Mouse (Mus musculus): ENCODE data around the gene Igsf11. TPM values are rescaled to one million over a fixed set of nuclear protein-coding genes. Genes with fewer than 3 reads are reported as not detected.

Igsf11 gene
- polyA plus RNA-seq, 2 experiments, result 0.03 to 0.16 TPM

DNA sequence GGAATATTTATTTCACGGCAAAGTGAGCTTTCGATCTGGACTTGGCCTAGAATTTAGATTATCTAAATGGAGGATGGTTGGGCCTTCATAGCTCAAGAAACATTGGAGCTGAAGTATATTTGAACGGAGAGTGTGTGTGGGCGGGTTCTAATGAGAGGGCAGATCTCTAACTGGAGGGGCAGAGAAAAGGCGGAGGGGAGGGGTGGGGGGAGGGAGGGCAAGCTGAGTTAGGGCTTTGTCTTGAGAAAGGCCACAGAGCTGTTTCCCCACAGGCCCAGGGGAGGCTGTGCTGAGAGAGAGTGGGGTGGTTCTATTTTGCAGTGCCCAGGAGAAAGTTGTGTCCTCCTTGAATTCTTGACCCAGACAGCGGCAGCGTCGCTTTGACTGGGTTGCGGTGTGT lies 11.7 kb downstream of the Igsf11 start:
- no peak for TF ChIP-seq EP300 (IDR thresholded peaks at IDR 0.05; ENCODE audit: low read depth)
- TF ChIP-seq CTCF (IDR thresholded peaks at IDR 0.05; ENCODE audit: low read depth), result no peak
- no peak for DNase-seq (ENCODE audit: low read depth in 3 of 3, low spot score in 3 of 3)
- H3K4me2 ChIP-seq (ENCODE audit: low read depth), result no peak overlapping the region
- H3K36me3 ChIP-seq (replicated peaks; ENCODE audit: control insufficient read depth, insufficient read depth, low read depth), result no peaks in the 10 kb centered on the region
- no peak overlapping the region for H3K4me3 ChIP-seq (ENCODE audit: insufficient read depth in 1 of 2, low read depth in 2 of 2, low read length in 2 of 2)
- no peaks in the 10 kb centered on the region for H3K4me1 ChIP-seq (replicated peaks; ENCODE audit: control insufficient read depth in 2 of 2, insufficient read depth in 2 of 2, low read length in 1 of 2)
- no peak overlapping the region for H3K9ac ChIP-seq (replicated peaks)
- peaks cover 19% of the 10 kb centered on the region for H3K27me3 ChIP-seq (ENCODE audit: control insufficient read depth, insufficient read depth, low read length)
- no peaks in the 10 kb centered on the region for H3K9me3 ChIP-seq (ENCODE audit: control insufficient read depth, low read length)
- ATAC-seq (ENCODE audit: insufficient read depth), result no peak
- H3K27ac ChIP-seq, result no peak overlapping the region
- 64% methylated on average over 9 of the region's 9 CpGs for WGBS (ENCODE audit: insufficient replicate concordance)

DNA sequence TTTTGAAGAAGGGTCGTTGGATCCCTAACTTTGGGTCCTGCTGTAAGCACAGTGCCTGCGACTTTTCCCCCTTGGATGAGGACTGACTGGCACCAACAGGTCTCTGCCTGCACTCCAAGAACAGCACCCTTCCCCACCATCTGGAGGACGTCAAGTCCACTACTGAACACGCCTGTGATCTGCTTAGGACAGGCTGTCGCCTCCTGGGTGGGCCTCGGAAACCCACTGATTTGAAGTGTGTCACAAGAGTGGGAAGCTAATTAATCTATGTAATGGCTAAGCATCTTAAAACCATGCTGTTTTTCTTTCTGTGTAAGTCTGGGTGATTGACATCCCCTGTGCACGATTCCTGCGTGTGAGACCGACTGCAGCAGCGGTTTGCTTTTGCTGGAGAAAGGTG lies 13.4 kb downstream of the Igsf11 start:
- Histone ChIP-seq H3K9ac (replicated peaks) (no peak overlapping the region), H3K36me3 (replicated peaks; ENCODE audit: control insufficient read depth, insufficient read depth, low read depth) (no peaks in the 10 kb centered on the region), H3K27ac (no peak overlapping the region), H3K4me1 (replicated peaks; ENCODE audit: control insufficient read depth in 2 of 2, insufficient read depth in 2 of 2, low read length in 1 of 2) (peaks cover 0 to 2% of the 10 kb centered on the region in 2 experiments; a peak in 1 of 4 replicates), H3K9me3 (ENCODE audit: control insufficient read depth, low read length) (no peaks in the 10 kb centered on the region), H3K27me3 (ENCODE audit: control insufficient read depth, insufficient read depth, low read length) (peaks cover 19% of the 10 kb centered on the region), H3K4me3 (ENCODE audit: insufficient read depth in 1 of 2, low read depth in 2 of 2, low read length in 2 of 2) (no peak overlapping the region), H3K4me2 (ENCODE audit: low read depth) (no peak overlapping the region)
- 61% methylated on average over 10 of the region's 10 CpGs for WGBS (ENCODE audit: insufficient replicate concordance)
- TF ChIP-seq EP300 (IDR thresholded peaks at IDR 0.05; ENCODE audit: low read depth) (no peak), CTCF (IDR thresholded peaks at IDR 0.05; ENCODE audit: low read depth) (no peak)
- DNase-seq (ENCODE audit: low read depth in 3 of 3, low spot score in 3 of 3) (no peak), ATAC-seq (ENCODE audit: insufficient read depth) (no peak)

DNA sequence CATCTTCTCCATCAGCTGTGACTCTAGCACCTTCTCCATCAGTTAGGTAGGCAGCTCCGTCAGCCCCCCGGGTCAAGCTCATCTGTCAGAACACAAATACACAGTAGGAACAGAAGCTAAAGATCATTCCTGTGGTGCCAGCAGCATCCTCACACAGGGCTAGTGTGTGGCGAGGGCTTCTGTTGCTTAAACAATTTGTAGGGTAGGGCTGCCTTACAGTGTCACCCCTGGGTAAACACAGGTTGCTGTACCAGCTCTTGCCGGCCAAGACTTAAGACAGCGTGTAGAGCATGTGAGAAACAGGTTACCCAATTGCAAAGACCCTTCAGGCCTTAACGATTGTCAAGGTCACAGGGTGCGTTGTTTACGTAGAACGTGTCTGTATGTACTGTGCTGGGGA lies 15.8 kb downstream of the Igsf11 start:
- Histone ChIP-seq H3K9me3 (ENCODE audit: control insufficient read depth, low read length) (no peaks in the 10 kb centered on the region), H3K4me2 (ENCODE audit: low read depth) (no peak overlapping the region), H3K27ac (no peak overlapping the region), H3K4me3 (ENCODE audit: insufficient read depth in 1 of 2, low read depth in 2 of 2, low read length in 2 of 2) (no peak overlapping the region), H3K9ac (replicated peaks) (no peak overlapping the region), H3K4me1 (replicated peaks; ENCODE audit: control insufficient read depth in 2 of 2, insufficient read depth in 2 of 2, low read length in 1 of 2) (peaks cover 0 to 2% of the 10 kb centered on the region in 2 experiments; a peak in 1 of 4 replicates), H3K27me3 (ENCODE audit: control insufficient read depth, insufficient read depth, low read length) (peaks cover 8% of the 10 kb centered on the region), H3K36me3 (replicated peaks; ENCODE audit: control insufficient read depth, insufficient read depth, low read depth) (no peaks in the 10 kb centered on the region)
- no peak for TF ChIP-seq CTCF (IDR thresholded peaks at IDR 0.05; ENCODE audit: low read depth)
- no peak for TF ChIP-seq EP300 (IDR thresholded peaks at IDR 0.05; ENCODE audit: low read depth)
- ATAC-seq (ENCODE audit: insufficient read depth) (no peak), DNase-seq (ENCODE audit: low read depth in 3 of 3, low spot score in 3 of 3) (no peak)
- 72% methylated on average over 9 of the region's 9 CpGs for WGBS (ENCODE audit: insufficient replicate concordance)

DNA sequence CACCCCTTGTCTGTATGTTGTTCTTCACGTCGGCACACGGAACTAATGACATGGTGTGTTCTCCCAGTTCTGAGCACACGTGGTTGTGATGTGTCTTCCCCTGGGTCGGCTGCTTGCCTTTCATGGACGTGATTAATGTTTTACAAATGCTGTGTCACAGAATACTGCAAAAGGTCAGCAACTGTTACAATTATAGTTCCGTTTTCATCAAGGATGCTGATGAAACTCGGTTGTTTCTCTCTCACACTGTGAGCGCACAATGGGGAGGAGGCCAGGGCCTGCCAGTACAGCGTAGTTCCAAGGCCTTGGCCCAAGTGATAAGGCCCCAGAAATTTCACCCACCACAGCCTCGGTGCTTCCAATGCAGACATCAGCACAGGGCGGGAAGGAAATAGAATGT lies 17.0 kb downstream of the Igsf11 start:
- no peaks in the 10 kb centered on the region; the same call in 1 of the 2 replicates for H3K27me3 ChIP-seq (ENCODE audit: control insufficient read depth, insufficient read depth, low read length)
- no peak overlapping the region for H3K9ac ChIP-seq (replicated peaks)
- DNase-seq (ENCODE audit: low read depth in 3 of 3, low spot score in 3 of 3), result no peak
- TF ChIP-seq CTCF (IDR thresholded peaks at IDR 0.05; ENCODE audit: low read depth) (no peak), EP300 (IDR thresholded peaks at IDR 0.05; ENCODE audit: low read depth) (no peak)
- H3K4me1 ChIP-seq (replicated peaks; ENCODE audit: control insufficient read depth in 2 of 2, insufficient read depth in 2 of 2, low read length in 1 of 2), result peaks cover 0 to 2% of the 10 kb centered on the region in 2 experiments; a peak in 1 of 4 replicates
- ATAC-seq (ENCODE audit: insufficient read depth), result no peak
- no peak overlapping the region for H3K4me2 ChIP-seq (ENCODE audit: low read depth)
- no peaks in the 10 kb centered on the region for H3K9me3 ChIP-seq (ENCODE audit: control insufficient read depth, low read length)
- H3K36me3 ChIP-seq (replicated peaks; ENCODE audit: control insufficient read depth, insufficient read depth, low read depth), result no peaks in the 10 kb centered on the region
- no peak overlapping the region for H3K27ac ChIP-seq
- H3K4me3 ChIP-seq (ENCODE audit: insufficient read depth in 1 of 2, low read depth in 2 of 2, low read length in 2 of 2), result no peak overlapping the region
- 63% methylated on average over 12 of the region's 12 CpGs for WGBS (ENCODE audit: insufficient replicate concordance)

DNA sequence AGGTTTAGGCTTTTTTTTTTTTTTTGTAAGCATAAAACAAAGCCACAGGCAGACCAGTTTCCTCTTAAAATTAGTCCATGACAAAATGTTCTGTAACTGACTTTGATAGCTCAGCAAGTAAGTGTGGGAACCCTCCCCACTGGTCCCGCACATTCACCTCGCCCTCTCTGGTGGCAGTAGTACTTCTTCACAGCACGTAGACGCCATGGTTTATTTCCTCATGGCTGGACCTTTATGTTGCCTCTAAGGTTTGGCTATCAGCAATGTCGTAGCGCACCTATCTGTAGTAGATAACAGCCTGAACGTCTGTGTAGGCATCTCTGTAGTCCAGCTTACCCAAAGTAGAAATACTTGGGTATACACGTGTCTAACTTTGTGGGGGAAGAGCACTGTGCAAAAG lies 17.6 kb downstream of the Igsf11 start:
- ATAC-seq (ENCODE audit: insufficient read depth), result no peak
- no peak overlapping the region for H3K27ac ChIP-seq
- no peaks in the 10 kb centered on the region for H3K9me3 ChIP-seq (ENCODE audit: control insufficient read depth, low read length)
- no peaks in the 10 kb centered on the region for H3K36me3 ChIP-seq (replicated peaks; ENCODE audit: control insufficient read depth, insufficient read depth, low read depth)
- H3K4me3 ChIP-seq (ENCODE audit: insufficient read depth in 1 of 2, low read depth in 2 of 2, low read length in 2 of 2), result no peak overlapping the region
- H3K9ac ChIP-seq (replicated peaks), result no peak overlapping the region
- peaks cover 0 to 2% of the 10 kb centered on the region in 2 experiments; a peak in 1 of 4 replicates for H3K4me1 ChIP-seq (replicated peaks; ENCODE audit: control insufficient read depth in 2 of 2, insufficient read depth in 2 of 2, low read length in 1 of 2)
- H3K4me2 ChIP-seq (ENCODE audit: low read depth), result no peak overlapping the region
- 52% methylated on average over 8 of the region's 8 CpGs for WGBS (ENCODE audit: insufficient replicate concordance)
- no peaks in the 10 kb centered on the region; the same call in 1 of the 2 replicates for H3K27me3 ChIP-seq (ENCODE audit: control insufficient read depth, insufficient read depth, low read length)
- TF ChIP-seq EP300 (IDR thresholded peaks at IDR 0.05; ENCODE audit: low read depth) (no peak), CTCF (IDR thresholded peaks at IDR 0.05; ENCODE audit: low read depth) (no peak)
- no peak for DNase-seq (ENCODE audit: low read depth in 3 of 3, low spot score in 3 of 3)

Measured in liver, embryonic 14.5 days (tissue).